Mouse (Mus musculus) brain, embryonic 14.5 days (tissue): ENCODE data around the gene Fam57a.

Source experiments
- CTCF ChIP-seq: fragments of 200-500 bp; IDR thresholded peaks from 2 replicates; pipeline ENCODE4 v1.5.1; 2012; ENCODE audit warnings: inconsistent platforms, mild to moderate bottlenecking, moderate library complexity, borderline replicate concordance; ENCODE audit not compliant: insufficient read depth, insufficient read length; ENCODE audit errors: extremely low read depth
- POLR2A ChIP-seq: fragments of 200-500 bp; IDR thresholded peaks from 2 replicates; pipeline ENCODE4 v1.6.1; 2012; ENCODE audit warnings: mild to moderate bottlenecking, inconsistent platforms, borderline replicate concordance; ENCODE audit not compliant: poor library complexity, insufficient read depth, insufficient read length, severe bottlenecking; ENCODE audit errors: extremely low read depth

DNA sequence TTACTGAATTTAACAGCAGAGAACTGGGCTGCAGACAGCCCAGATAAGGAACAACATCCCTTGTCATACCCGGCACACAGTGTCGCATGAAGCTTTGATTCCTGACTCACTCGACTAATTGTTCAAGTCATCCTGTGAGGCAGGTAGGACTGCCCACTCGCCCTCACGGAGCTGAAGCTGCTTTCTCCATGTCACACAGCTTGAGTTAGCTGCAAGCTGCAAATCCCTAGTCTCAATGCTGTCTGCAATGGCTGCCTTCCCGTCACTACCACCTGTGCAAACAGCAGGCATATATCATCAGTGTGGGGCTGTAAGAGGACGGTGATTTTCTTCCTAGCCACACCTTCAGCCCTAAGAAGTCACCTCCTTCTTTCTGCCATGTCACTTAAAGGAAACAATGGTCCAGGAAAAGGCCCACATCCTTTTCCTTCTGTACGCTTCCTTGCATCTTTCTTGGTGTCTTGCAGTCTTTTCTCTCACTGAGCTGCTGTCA is 17.6 kb downstream of the Fam57a start:
- TF ChIP-seq CTCF (no peak), POLR2A (no peak)
